Mouse (Mus musculus) lung, postnatal 10 days (tissue): ENCODE measurements around the gene Nppc.

Experiments used
- DNase-seq: peaks from one replicate; pipeline ENCODE4 v3.0.0; 2021

Gene Nppc

GRCm38 (mm10) chr1:86670279-86671038 lies at the start of gene Nppc:
TSS of gene Nppc (minus strand) at chr1:86670571.
- DNase-seq, result peak; percentile 62

DNA sequence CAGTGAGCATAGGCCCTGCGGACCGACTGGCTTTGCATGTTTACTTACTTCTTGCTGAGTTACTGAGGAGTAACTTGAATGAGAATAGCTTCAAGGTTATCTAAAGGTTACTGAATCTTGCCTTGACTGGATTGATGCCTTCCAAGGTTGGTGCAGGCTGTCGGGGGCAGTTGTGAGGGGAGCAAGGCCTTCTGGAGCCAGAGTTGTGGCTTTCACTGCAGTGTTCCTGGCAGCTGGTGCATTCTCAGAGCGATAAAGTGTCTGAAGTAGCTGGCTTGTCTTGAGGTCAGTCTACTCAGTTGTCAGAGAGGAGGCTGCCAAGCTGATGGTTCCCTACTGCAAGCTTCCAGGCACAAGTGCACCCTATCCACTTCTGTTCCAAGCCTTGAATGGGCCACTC lies 49.0 kb upstream of the Nppc start:
- no peak for DNase-seq

- DNase-seq, result no peak
These were observed 47.8 kb upstream of the Nppc start for GRCm38 (mm10) chr1:86718190-86718589.

- DNase-seq, result no peak
These were observed 42.7 kb upstream of the Nppc start for GRCm38 (mm10) chr1:86713054-86713453.

DNA sequence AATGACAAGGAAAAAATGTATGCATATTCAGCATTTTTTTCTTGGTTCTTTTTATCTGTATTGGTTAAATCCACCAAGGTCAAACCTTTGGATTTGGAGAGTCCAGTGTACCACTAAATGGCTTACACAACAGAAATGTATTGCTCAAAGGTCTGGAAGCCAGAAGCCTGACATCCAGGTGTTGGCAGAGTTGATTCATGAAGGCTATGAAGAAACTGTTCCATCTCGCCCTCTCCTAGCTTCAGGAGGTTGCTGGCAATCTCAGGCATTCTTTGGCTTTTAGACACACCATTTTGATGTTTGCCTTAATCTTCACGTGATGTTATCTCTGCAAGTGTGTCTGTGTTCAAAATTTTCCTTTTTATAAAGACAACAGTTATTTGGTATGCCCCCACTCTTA lies 41.7 kb upstream of the Nppc start:
- no peak for DNase-seq

GRCm38 (mm10) chr1:86709546-86709945 lies 39.2 kb upstream of the Nppc start:
- no peak for DNase-seq

- no peak for DNase-seq
These were observed 35.1 kb upstream of the Nppc start for GRCm38 (mm10) chr1:86705461-86705860.

- DNase-seq, result no peak
These were observed 33.6 kb upstream of the Nppc start for GRCm38 (mm10) chr1:86703965-86704326.

GRCm38 (mm10) chr1:86703300-86703964 lies 33.1 kb upstream of the Nppc start, which contains the start of gene Dis3l2:
TSS of gene Dis3l2 (plus strand) at chr1:86703808.
- peak; percentile 89 for DNase-seq

DNA sequence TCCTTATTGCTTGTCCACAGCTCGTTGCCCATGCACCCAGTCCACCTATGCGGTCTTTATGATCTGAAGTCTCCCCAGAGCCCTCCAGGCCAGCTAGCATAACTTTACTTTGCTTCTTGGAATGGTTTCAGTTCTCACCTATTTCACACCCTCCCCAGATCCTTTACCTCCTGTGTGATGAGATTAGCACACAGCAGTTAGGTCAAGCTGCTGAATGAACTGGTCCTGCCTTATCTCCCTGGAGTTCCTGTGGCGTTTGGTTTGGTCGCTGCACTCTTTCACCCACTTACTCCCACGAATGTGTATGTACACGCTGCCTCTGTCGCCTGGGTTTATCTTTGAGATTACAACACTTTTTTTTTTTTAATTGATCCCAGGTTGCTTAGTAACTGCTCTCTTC lies 30.0 kb upstream of the Nppc start:
- no peak for DNase-seq

DNA sequence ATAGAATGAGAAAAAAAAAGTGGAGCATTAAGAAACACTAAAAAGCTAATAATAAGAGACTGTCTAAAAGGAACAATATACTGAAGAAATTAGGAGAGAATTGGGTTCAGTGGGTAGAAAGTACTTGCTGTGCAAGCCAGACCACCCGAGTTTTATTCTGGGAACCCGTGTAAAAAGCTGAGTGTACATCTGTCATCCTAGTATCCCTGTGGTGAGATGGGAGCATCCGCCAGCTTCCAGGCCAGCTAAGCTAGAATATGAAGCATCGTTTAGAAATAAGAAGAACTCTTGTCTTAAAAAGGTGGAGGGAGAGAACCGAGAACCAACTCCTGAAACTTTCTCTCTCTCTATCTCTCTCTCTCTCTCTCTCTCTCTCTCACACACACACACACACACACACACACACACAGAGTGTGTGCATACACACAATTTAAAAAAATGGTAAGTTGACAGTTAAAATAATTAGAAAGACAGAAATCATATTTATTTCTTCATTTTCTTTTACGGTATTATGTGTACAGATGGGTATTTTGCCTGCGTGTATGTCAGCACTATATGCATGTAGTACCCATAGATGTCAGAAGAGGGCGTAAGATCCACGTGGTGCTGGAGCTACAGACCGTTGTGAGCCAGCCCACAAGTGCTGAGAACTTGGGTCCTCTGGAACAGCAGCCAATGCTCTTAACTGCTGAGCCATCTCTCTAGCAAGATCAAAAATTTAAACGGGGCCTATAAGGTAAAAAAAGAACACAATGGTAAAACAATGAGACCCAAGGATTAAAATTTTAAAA lies 29.2 kb upstream of the Nppc start:
- no peak for DNase-seq

- DNase-seq, result peak; percentile 9
These were observed 28.4 kb upstream of the Nppc start for GRCm38 (mm10) chr1:86698721-86699120.

- DNase-seq, result peak; percentile 6
These were observed 26.6 kb upstream of the Nppc start for GRCm38 (mm10) chr1:86696948-86697347.

DNA sequence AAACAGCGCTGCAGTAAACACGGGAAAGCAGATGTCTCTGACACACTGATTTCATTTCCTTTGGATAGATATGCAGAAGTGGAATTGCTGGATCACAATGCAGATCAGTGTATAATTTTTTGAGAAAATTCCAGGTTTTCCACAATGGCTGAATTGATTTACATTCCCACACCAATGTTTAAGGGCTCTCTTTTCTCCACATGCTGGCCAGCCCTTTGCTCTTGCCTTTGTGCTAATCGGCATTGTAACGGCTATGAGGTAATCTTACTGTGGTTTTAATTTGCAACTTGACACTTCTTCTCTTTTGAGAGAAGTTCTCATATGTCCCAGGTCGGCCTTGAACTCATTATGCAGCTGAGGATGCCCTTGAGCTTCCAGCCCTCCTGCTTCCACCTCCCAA lies 20.7 kb upstream of the Nppc start:
- no peak for DNase-seq

DNA sequence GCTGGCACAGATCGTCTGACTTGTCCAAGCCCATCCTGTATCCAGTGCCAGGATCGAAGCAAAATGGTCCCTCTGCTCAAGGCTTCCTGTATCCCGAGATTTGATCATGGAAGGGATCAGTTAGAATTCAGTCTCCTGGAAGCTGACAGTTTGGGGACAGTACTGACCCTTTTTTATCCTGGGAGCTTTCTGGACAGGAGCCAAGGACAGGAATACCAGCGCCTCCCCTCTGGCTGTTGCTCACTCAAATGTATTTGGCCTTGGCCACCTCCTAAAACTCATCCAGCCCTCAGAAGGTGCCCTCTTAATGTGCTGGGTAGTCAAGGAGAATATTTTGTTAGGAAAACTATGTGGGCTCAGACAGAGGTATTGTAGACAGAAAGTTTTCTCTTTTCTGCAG lies 16.9 kb upstream of the Nppc start:
- DNase-seq, result no peak

- DNase-seq, result no peak
These were observed 8.3 kb upstream of the Nppc start for GRCm38 (mm10) chr1:86678667-86679066.

DNA sequence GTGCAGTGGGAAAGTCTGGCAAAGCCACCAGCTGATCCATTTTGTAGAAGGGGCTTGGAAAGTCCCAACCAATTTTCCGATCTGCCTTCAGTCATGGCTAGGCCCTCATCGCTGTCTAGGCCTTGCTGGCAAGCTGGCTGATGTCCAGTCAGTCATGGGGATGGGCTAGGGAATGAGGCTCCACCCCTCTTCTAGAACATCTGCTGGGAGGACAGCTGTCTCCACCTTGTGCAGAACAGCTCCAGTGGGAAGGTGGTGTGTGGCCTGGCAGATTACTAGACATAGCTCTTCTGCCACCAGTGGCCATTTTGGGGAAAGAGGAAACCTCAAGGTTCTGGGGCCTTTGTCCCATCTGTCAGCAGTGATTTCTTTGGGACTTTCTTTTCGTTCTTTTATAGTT lies 7.3 kb upstream of the Nppc start:
- DNase-seq, result peak; percentile 19

- no peak for DNase-seq
These were observed 4.8 kb upstream of the Nppc start for GRCm38 (mm10) chr1:86675126-86675525.

- no peak for DNase-seq
These were observed 4.0 kb upstream of the Nppc start for GRCm38 (mm10) chr1:86674385-86674784.

DNA sequence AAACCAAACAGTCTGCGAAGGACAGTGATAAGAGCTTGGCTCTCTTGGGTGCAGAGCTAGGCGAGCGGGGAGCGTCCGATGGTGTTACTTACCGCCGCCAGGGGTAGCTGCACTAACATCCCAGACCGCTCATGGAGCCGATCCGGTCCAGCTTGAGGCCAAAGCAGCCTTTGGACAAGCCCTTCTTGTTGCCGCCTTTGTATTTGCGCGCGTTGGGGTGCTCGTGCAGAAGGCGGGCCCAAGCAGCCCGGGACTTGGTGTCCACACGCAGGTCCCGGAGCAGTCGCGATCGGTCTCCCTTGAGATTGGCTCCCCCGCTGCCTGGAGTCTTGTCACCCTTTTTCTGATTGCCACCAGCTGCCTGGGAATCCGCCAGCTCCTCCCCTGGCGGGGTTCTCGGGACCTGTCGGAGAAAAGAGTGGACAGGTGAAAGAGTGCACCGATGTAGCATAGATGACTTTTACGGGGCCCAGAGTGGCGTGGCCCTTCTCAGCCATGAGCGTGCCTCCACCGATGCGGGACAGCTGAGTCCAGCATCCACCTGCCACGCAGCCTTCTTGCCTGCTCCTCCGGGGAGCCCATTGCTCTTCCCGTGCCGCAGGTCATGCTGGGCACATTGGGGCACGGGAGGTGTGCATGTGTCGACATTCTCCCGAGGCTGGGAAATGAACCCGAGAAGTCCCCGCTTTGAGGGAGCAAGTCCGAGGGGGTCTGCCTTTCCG lies 658 bp downstream of the Nppc start:
- peak; percentile 82 for DNase-seq

GRCm38 (mm10) chr1:86665091-86665490 lies 5.3 kb downstream of the Nppc start:
- DNase-seq, result no peak

GRCm38 (mm10) chr1:86657071-86657470 lies 13.3 kb downstream of the Nppc start:
- DNase-seq, result peak; percentile 32

GRCm38 (mm10) chr1:86652675-86653074 lies 17.7 kb downstream of the Nppc start:
- DNase-seq, result no peak
